Mouse (Mus musculus) limb, embryonic 11.5 days (tissue): ENCODE measurements at regions not wholly inside any gene's neighbourhood (a gene's known extent, or its start where the extent isn't known, plus 50 kb on each side); places are given as distances from the start of the nearest gene placed in this dataset.

Experiments
- ATAC-seq: fragments of 200-750 bp; cut with Nextera tagmentation; 2 replicates; pipeline ENCODE4 v1.8.0; 2017; ENCODE audit warnings: low read depth; ENCODE audit not compliant: insufficient number of reproducible peaks, low FRiP score, low TSS enrichment
- DNase-seq: peaks from one replicate; pipeline ENCODE4 v3.0.0-alpha.2; 2015; ENCODE audit warnings: low spot score
- H3K27ac ChIP-seq: fragments of 300-500 bp; sonication (generic); replicated peaks from 2 replicates; pipeline ENCODE4 v1.5.1; 2014; ENCODE audit warnings: low read depth, mild to moderate bottlenecking, low read length
- H3K27me3 ChIP-seq: fragments of 300-500 bp; sonication (generic); 2 replicates; pipeline ENCODE4 v1.6.1; 2014; ENCODE audit warnings: mild to moderate bottlenecking, low read length, mixed read lengths; ENCODE audit not compliant: control insufficient read depth, insufficient read depth
- H3K36me3 ChIP-seq: fragments of 300-500 bp; sonication (generic); 2 replicates; pipeline ENCODE4 v1.6.1; 2014; ENCODE audit warnings: mild to moderate bottlenecking, low read length, moderate library complexity, mixed read lengths; ENCODE audit not compliant: control insufficient read depth, insufficient read depth
- H3K4me1 ChIP-seq: fragments of 300-500 bp; sonication (generic); 2 replicates; pipeline ENCODE4 v1.6.1; 2014; ENCODE audit warnings: low read length, mixed read lengths; ENCODE audit not compliant: control insufficient read depth, insufficient read depth
- H3K4me2 ChIP-seq: fragments of 300-500 bp; sonication (generic); 2 replicates; pipeline ENCODE4 v1.6.1; 2014; ENCODE audit warnings: low read depth, mild to moderate bottlenecking, moderate library complexity; ENCODE audit not compliant: severe bottlenecking
- H3K4me3 ChIP-seq: fragments of 300-500 bp; sonication (generic); 2 replicates; pipeline ENCODE4 v1.5.1; 2014; ENCODE audit warnings: low read depth, low read length
- H3K9ac ChIP-seq: fragments of 300-500 bp; sonication (generic); 2 replicates; pipeline ENCODE4 v1.6.1; 2014; ENCODE audit warnings: mild to moderate bottlenecking, low read length
- H3K9me3 ChIP-seq: fragments of 300-500 bp; sonication (generic); 2 replicates; pipeline ENCODE4 v1.6.1; 2016; ENCODE audit warnings: low read length; ENCODE audit not compliant: control insufficient read depth
- WGBS: fragments of 180-500 bp; shearing (Covaris S2); extraction: QIAGEN DNeasy Blood & Tissue Kit; methylation state at CpG from one replicate; pipeline ENCODE4 v1.1.7; 2014; 5-methylcytosine and 5-hydroxymethylcytosine counted together

- no peaks in the 10 kb centered on the region for H3K9me3 ChIP-seq
- H3K36me3 ChIP-seq: no peaks in the 10 kb centered on the region
- H3K4me2 ChIP-seq: no peak overlapping the region
- no peak for DNase-seq
- H3K4me1 ChIP-seq: peaks cover 11% of the 10 kb centered on the region
- no peak overlapping the region for H3K9ac ChIP-seq
- WGBS: 40% methylated on average over 4 of the region's 4 CpGs
- H3K4me3 ChIP-seq: no peak overlapping the region
- H3K27ac ChIP-seq: no peak overlapping the region
- ATAC-seq: no peak
- H3K27me3 ChIP-seq: no peaks in the 10 kb centered on the region
Measured at GRCm38 (mm10) chr4:105968324-105968723, 178.7 kb downstream of the Gm12728 start.

- H3K9me3 ChIP-seq: no peaks in the 10 kb centered on the region
- no peak overlapping the region for H3K4me3 ChIP-seq
- H3K27me3 ChIP-seq: no peaks in the 10 kb centered on the region
- 0% methylated on average over 2 of the region's 2 CpGs for WGBS
- no peak overlapping the region for H3K27ac ChIP-seq
- H3K4me1 ChIP-seq: peaks cover 11% of the 10 kb centered on the region
- H3K36me3 ChIP-seq: no peaks in the 10 kb centered on the region
- DNase-seq (peak; percentile 69), ATAC-seq (no peak)
- H3K9ac ChIP-seq: 0 out of 2 replicates have a peak overlapping the region, but pooled peaks have one; percentile 19
- no peak overlapping the region for H3K4me2 ChIP-seq
Measured at GRCm38 (mm10) chr4:105969628-105970027, 180.0 kb downstream of the Gm12728 start.

- Histone ChIP-seq H3K9ac (no peak overlapping the region), H3K36me3 (no peaks in the 10 kb centered on the region), H3K4me2 (no peak overlapping the region), H3K9me3 (no peaks in the 10 kb centered on the region), H3K4me3 (no peak overlapping the region), H3K27ac (no peak overlapping the region), H3K27me3 (no peaks in the 10 kb centered on the region), H3K4me1 (peaks cover 11% of the 10 kb centered on the region)
- DNase-seq (no peak), ATAC-seq (no peak)
- 54% methylated on average over 3 of the region's 3 CpGs for WGBS
Measured at GRCm38 (mm10) chr4:105970056-105970455, 180.4 kb downstream of the Gm12728 start.

- 95% methylated on average over 3 of the region's 3 CpGs for WGBS
- no peak for ATAC-seq
- DNase-seq: no peak
- Histone ChIP-seq H3K27me3 (no peaks in the 10 kb centered on the region), H3K4me3 (no peak overlapping the region), H3K4me1 (peaks cover 11% of the 10 kb centered on the region), H3K9ac (no peak overlapping the region), H3K36me3 (no peaks in the 10 kb centered on the region), H3K9me3 (no peaks in the 10 kb centered on the region), H3K27ac (no peak overlapping the region), H3K4me2 (no peak overlapping the region)
Measured at GRCm38 (mm10) chr4:105972736-105973135, 183.1 kb downstream of the Gm12728 start.

- H3K4me1 ChIP-seq: peaks cover 7% of the 10 kb centered on the region
- H3K27ac ChIP-seq: no peak overlapping the region
- no peaks in the 10 kb centered on the region for H3K9me3 ChIP-seq
- 67% methylated on average over 6 of the region's 6 CpGs for WGBS
- no peaks in the 10 kb centered on the region for H3K27me3 ChIP-seq
- H3K4me3 ChIP-seq: no peak overlapping the region
- H3K36me3 ChIP-seq: no peaks in the 10 kb centered on the region
- DNase-seq (no peak), ATAC-seq (no peak)
- no peak overlapping the region for H3K4me2 ChIP-seq
- no peak overlapping the region for H3K9ac ChIP-seq
Measured at GRCm38 (mm10) chr4:105973769-105974397, 184.2 kb downstream of the Gm12728 start.

GRCm38 (mm10) chr4:105974948-105975347 is 185.3 kb downstream of the Gm12728 start:
- Histone ChIP-seq H3K36me3 (no peaks in the 10 kb centered on the region), H3K4me3 (no peak overlapping the region), H3K27ac (no peak overlapping the region), H3K9me3 (no peaks in the 10 kb centered on the region), H3K9ac (no peak overlapping the region), H3K4me1 (no peaks in the 10 kb centered on the region), H3K4me2 (no peak overlapping the region), H3K27me3 (no peaks in the 10 kb centered on the region)
- 71% methylated on average over 4 of the region's 4 CpGs for WGBS
- DNase-seq (no peak), ATAC-seq (no peak)

- WGBS: 86% methylated on average over 5 of the region's 5 CpGs
Measured at GRCm38 (mm10) chr4:105979048-105979447, 189.4 kb downstream of the Gm12728 start.

GRCm38 (mm10) chr4:105983018-105983417 is 193.3 kb downstream of the Gm12728 start:
- WGBS: 44% methylated on average over 1 of the region's 1 CpGs
- Histone ChIP-seq H3K9ac (no peak overlapping the region), H3K4me2 (no peak overlapping the region), H3K4me3 (no peak overlapping the region), H3K9me3 (no peaks in the 10 kb centered on the region), H3K27me3 (no peaks in the 10 kb centered on the region), H3K27ac (no peak overlapping the region), H3K4me1 (no peaks in the 10 kb centered on the region), H3K36me3 (no peaks in the 10 kb centered on the region)
- DNase-seq (no peak), ATAC-seq (no peak)

More at GRCm38 (mm10) chr4:105979048-105979447, 189.4 kb downstream of the Gm12728 start:
- no peak for ATAC-seq
- no peak overlapping the region for H3K9ac ChIP-seq
- H3K4me2 ChIP-seq: no peak overlapping the region
- H3K27me3 ChIP-seq: no peaks in the 10 kb centered on the region
- H3K4me1 ChIP-seq: no peaks in the 10 kb centered on the region
- H3K4me3 ChIP-seq: no peak overlapping the region
- no peak overlapping the region for H3K27ac ChIP-seq
- no peak for DNase-seq
- no peaks in the 10 kb centered on the region for H3K9me3 ChIP-seq
- no peaks in the 10 kb centered on the region for H3K36me3 ChIP-seq
